Mouse (Mus musculus) cerebellum, adult 9-11 months (tissue): ENCODE data around the gene Fam208b.

Experiments
- DNase-seq: peaks from one replicate; pipeline ENCODE4 v3.0.0; 2022

The Fam208b gene

GRCm38 (mm10) chr13:3610795-3611438 is at the start of gene Fam208b:
Gene Fam208b (minus strand): TSS chr13:3611108.
- peak; percentile 98 for DNase-seq

- DNase-seq: no peak
Measured at GRCm38 (mm10) chr13:3659163-3660160, 48.6 kb upstream of the Fam208b start.

- DNase-seq: no peak
Measured at GRCm38 (mm10) chr13:3654432-3654831, 43.5 kb upstream of the Fam208b start.

- DNase-seq: no peak
Measured at GRCm38 (mm10) chr13:3650569-3650968, 39.7 kb upstream of the Fam208b start.

- DNase-seq: no peak
Measured at GRCm38 (mm10) chr13:3646566-3646965, 35.7 kb upstream of the Fam208b start.

GRCm38 (mm10) chr13:3645919-3646318 is 35.0 kb upstream of the Fam208b start:
- no peak for DNase-seq

- no peak for DNase-seq
Measured at GRCm38 (mm10) chr13:3644871-3645270, 34.0 kb upstream of the Fam208b start.

- DNase-seq: no peak
Measured at GRCm38 (mm10) chr13:3642538-3642937, 31.6 kb upstream of the Fam208b start.

GRCm38 (mm10) chr13:3642049-3642448 is 31.1 kb upstream of the Fam208b start:
- no peak for DNase-seq

- no peak for DNase-seq
Measured at GRCm38 (mm10) chr13:3636797-3637196, 25.9 kb upstream of the Fam208b start.

- DNase-seq: peak; percentile 25
Measured at GRCm38 (mm10) chr13:3635076-3635475, 24.2 kb upstream of the Fam208b start.

GRCm38 (mm10) chr13:3633895-3634811 is 23.2 kb upstream of the Fam208b start, which contains the start of gene Asb13:
Gene Asb13 (plus strand): TSS chr13:3634032.
- peak; percentile 90 for DNase-seq

- no peak for DNase-seq
Measured at GRCm38 (mm10) chr13:3633131-3633530, 22.2 kb upstream of the Fam208b start.

- no peak for DNase-seq
Measured at GRCm38 (mm10) chr13:3632551-3632950, 21.6 kb upstream of the Fam208b start.

GRCm38 (mm10) chr13:3628102-3628501 is 17.2 kb upstream of the Fam208b start:
- no peak for DNase-seq

- DNase-seq: no peak
Measured at GRCm38 (mm10) chr13:3627139-3627538, 16.2 kb upstream of the Fam208b start.

GRCm38 (mm10) chr13:3610118-3610794 is 652 bp downstream of the Fam208b start:
- DNase-seq: no peak

GRCm38 (mm10) chr13:3609780-3610117 is 1.2 kb downstream of the Fam208b start:
- no peak for DNase-seq

GRCm38 (mm10) chr13:3596232-3596631 is 14.7 kb downstream of the Fam208b start:
- no peak for DNase-seq

GRCm38 (mm10) chr13:3594311-3594710 is 16.6 kb downstream of the Fam208b start:
- DNase-seq: no peak

- DNase-seq: no peak
Measured at GRCm38 (mm10) chr13:3590789-3591188, 20.1 kb downstream of the Fam208b start.

GRCm38 (mm10) chr13:3563953-3564352 is 47.0 kb downstream of the Fam208b start:
- no peak for DNase-seq
